Mouse (Mus musculus): ENCODE data around the gene Gm20820.
"Not testable (repeated sequence)": the region's sequence is repeated elsewhere in the genome, so short reads cannot be mapped to it uniquely, and the experiment has no call there.

The Gm20820 gene

DNA sequence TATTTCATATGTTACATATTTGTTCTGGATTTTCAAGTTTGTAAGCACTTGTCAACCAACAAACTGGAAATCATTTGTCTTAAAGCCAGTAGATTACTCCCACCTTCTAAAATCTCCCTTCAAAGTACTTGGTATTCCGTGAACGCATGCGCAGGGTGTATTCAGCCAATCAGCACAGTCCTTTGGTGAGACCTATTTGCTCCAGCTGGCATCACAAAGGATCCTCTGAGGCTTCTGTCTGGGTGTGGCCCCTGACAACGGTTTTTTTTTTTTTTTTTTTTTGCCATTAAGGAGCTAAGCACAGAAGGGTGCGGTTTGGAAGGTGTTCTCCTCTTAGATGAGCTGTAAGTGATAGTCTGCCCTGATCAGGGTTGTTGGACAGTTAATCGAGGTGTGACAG lies at the start of gene Gm20820:
Gene Gm20820, plus strand, starts transcription at position 301 of the 400 bp plus-strand sequence.
- not testable (repeated sequence) for DNase-seq

Measured in cerebellum, adult 11 months (tissue).